Mouse (Mus musculus) ES-E14 (cell line): ENCODE data around the gene Cp. TPM values are rescaled to one million over a fixed set of nuclear protein-coding genes. Genes with fewer than 3 reads are reported as not detected.
"Not testable (repeated sequence)": the region's sequence is repeated elsewhere in the genome, so short reads cannot be mapped to it uniquely, and the experiment has no call there.

Experiments used
- DNase-seq: peaks from one replicate; pipeline ENCODE4 v3.0.0-alpha.2; 2013; ENCODE audit warnings: low read depth, low spot score
- H3K27ac ChIP-seq: 2 replicates; pipeline ENCODE4 v1.5.1; 2012; ENCODE audit warnings: low read depth, mild to moderate bottlenecking, low read length, moderate library complexity, mixed read lengths; ENCODE audit not compliant: poor library complexity, insufficient read depth, severe bottlenecking
- H3K36me3 ChIP-seq: 2 replicates; pipeline ENCODE4 v1.6.1; 2012; ENCODE audit warnings: mild to moderate bottlenecking, low read length, moderate library complexity, mixed read lengths; ENCODE audit not compliant: control insufficient read depth, poor library complexity, insufficient read depth, severe bottlenecking
- H3K4me1 ChIP-seq, 2 experiments: fragments of 150-350 bp in 1 of 2; sonication (generic) in 1 of 2; 2 replicates each; pipeline ENCODE4 v1.6.1; 2012; ENCODE audit warnings: low read length in 2 of 2, mild to moderate bottlenecking in 1 of 2, mixed read lengths in 1 of 2; ENCODE audit not compliant: control insufficient read depth in 2 of 2, insufficient read depth in 2 of 2, poor library complexity in 1 of 2
- H3K4me3 ChIP-seq, 2 experiments: fragments of 150-350 bp in 1 of 2; sonication (generic) in 1 of 2; 2 replicates each; pipeline ENCODE4 v1.5.1; 2012; ENCODE audit warnings: low read length in 2 of 2, low read depth in 1 of 2, mild to moderate bottlenecking in 1 of 2, mixed read lengths in 1 of 2; ENCODE audit not compliant: insufficient read depth in 1 of 2, poor library complexity in 1 of 2, severe bottlenecking in 1 of 2
- H3K9ac ChIP-seq: 2 replicates; pipeline ENCODE4 v1.6.1; 2012; ENCODE audit warnings: low read depth, mild to moderate bottlenecking, low read length, mixed read lengths; ENCODE audit not compliant: poor library complexity, insufficient read depth, severe bottlenecking
- H3K9me3 ChIP-seq: fragments of 150-350 bp; sonication (generic); 2 replicates; pipeline ENCODE4 v1.6.1; 2012; ENCODE audit warnings: low read depth, mild to moderate bottlenecking, low read length; ENCODE audit not compliant: control insufficient read depth, insufficient read depth
- CHD2 ChIP-seq: IDR thresholded peaks from 2 replicates; pipeline ENCODE4 v1.6.1; 2014; ENCODE audit warnings: mild to moderate bottlenecking, low read depth, low read length, inconsistent platforms
- HCFC1 ChIP-seq: IDR thresholded peaks from 2 replicates; pipeline ENCODE4 v1.6.1; 2012; ENCODE audit warnings: low read length, inconsistent platforms, borderline replicate concordance; ENCODE audit not compliant: insufficient read depth
- MAFK ChIP-seq: IDR thresholded peaks from 2 replicates; pipeline ENCODE4 v1.6.1; 2014; ENCODE audit warnings: mild to moderate bottlenecking, low read depth, low read length, inconsistent platforms; ENCODE audit not compliant: insufficient read depth
- ZC3H11A ChIP-seq: IDR thresholded peaks from 2 replicates; pipeline ENCODE4 v1.6.1; 2012; ENCODE audit warnings: low read depth, mild to moderate bottlenecking, inconsistent platforms, low read length, borderline replicate concordance
- ZNF384 ChIP-seq: IDR thresholded peaks from 2 replicates; pipeline ENCODE4 v1.6.1; 2012; ENCODE audit warnings: low read depth, low read length, inconsistent platforms
- in situ Hi-C, 2 experiments: fragments of 600-800 bp; cut with MboI; formaldehyde crosslinking; loops; one replicate each; pipeline ENCODE4 v1.15.1; 2025; ENCODE audit warnings: low sequenced_read_pairs in 2 of 2, inconsistent platforms in 1 of 2; ENCODE audit not compliant: unreplicated experiment in 2 of 2
- total RNA-seq: library from RNA; depleted of rRNA; stranded (reverse); fragments of 300-350 nt; gene quantifications from 2 replicates; pipeline ENCODE4 v1.2.3, GENCODE M21; 2012

Cp gene
- total RNA-seq, 1 experiment, result 0.31 TPM

DNA sequence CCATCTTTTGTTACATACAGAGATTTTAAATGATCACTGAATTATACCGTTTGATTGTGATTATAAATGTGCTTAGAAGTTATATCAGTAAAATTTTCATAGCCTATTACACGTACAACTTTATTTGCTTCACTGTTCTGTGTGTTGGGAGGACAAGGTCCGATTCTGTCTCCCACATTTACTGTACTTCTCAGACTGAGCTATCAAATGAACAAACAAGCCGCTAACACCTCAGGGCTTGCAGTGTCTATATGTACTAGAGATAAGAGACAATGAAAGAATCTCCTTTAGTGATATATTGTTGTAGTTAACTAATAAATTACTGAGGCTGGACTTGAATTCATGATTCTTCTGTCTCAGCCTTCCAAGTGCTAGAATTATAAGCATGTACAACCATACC lies 50.4 kb downstream of the Cp start:
- Histone ChIP-seq H3K4me1 (no peaks in the 10 kb centered on the region), H3K9me3 (no peaks in the 10 kb centered on the region), H3K36me3 (peaks cover 10% of the 10 kb centered on the region), H3K9ac (no peak overlapping the region), H3K27ac (no peak overlapping the region), H3K4me3 (no peak overlapping the region)
- in situ Hi-C loops, result no loop called here
- no peak for DNase-seq
- no peak for TF ChIP-seq HCFC1
- no peak for TF ChIP-seq CHD2
- no peak for TF ChIP-seq ZC3H11A
- TF ChIP-seq ZNF384, result no peak
- no peak for TF ChIP-seq MAFK

DNA sequence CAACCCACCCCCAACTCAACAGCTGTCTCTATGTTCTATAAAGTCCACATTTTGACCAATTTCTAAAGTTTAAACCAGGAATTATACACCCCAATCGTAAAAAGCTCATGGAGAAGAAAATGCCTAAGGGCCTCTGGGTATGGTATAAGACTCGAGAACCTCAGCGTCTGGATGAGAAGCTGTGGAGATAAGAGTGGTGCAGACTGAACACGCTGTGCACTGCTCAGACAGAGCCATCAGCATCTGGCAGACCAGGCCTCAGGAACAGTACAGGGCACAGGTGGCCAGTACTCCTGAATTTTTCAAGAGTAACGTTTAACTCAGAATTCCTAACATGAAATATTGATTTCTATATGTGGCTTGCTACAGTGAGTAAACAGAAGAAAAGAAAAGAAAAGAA lies 50.9 kb downstream of the Cp start:
- Histone ChIP-seq H3K4me1 (no peaks in the 10 kb centered on the region), H3K27ac (no peak overlapping the region), H3K36me3 (peaks cover 10% of the 10 kb centered on the region), H3K9me3 (no peaks in the 10 kb centered on the region), H3K9ac (no peak overlapping the region), H3K4me3 (no peak overlapping the region)
- in situ Hi-C loops, result no loop called here
- TF ChIP-seq ZNF384, result no peak
- no peak for TF ChIP-seq HCFC1
- TF ChIP-seq ZC3H11A, result no peak
- TF ChIP-seq MAFK, result no peak
- no peak for TF ChIP-seq CHD2
- no peak for DNase-seq

GRCm38 (mm10) chr3:20010464-20010863 lies 53.6 kb downstream of the Cp start:
- TF ChIP-seq ZNF384, result peak; percentile 58; the same call in 1 of the 2 replicates
- TF ChIP-seq CHD2, result no peak
- no peak for TF ChIP-seq HCFC1
- Histone ChIP-seq H3K27ac (no peak overlapping the region), H3K4me1 (no peaks in the 10 kb centered on the region), H3K36me3 (peaks cover 9% of the 10 kb centered on the region), H3K9ac (no peak overlapping the region), H3K4me3 (no peak overlapping the region), H3K9me3 (no peaks in the 10 kb centered on the region)
- no peak for DNase-seq
- in situ Hi-C loops, result no loop called here

DNA sequence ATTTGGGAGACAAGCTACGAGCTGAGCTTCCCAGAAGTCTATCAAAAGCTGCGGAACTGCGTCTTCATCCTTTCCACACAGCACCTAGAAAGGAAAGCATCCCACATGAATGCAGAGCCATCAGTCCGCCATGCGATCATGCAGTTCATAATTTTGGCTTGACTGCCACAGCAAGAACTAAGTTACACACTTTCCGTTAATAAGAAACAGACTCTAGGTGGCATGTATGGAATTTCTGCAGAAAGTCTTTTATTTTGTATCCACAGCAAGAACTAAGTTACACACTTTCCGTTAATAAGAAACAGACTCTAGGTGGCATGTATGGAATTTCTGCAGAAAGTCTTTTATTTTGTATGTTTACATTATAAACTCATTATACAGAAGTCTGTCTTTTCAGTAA lies 54.1 kb downstream of the Cp start:
- H3K9ac ChIP-seq, H3K4me1 ChIP-seq, H3K9me3 ChIP-seq, H3K4me3 ChIP-seq, H3K27ac ChIP-seq, in situ Hi-C loops, DNase-seq, H3K36me3 ChIP-seq: not testable (repeated sequence)

DNA sequence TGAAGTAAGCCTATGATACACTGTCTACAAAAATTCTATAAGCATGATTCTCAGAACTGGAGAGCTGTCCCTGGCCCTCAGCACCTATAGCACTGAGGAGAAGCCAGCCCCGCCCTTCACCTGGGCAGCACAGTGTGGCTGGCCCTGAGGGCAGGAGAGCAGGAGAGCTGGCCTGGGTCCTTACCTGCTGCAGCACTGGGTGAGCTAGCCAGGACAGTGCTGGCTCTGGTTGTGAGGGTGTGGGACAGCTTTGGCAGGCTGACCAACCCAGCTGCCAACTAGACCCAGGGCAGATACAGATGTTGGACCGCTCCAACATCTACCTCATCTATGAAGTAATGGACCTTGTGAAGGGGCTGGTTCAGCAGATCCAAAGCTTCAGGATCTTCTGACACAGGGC lies 57.6 kb downstream of the Cp start:
- DNase-seq, result no peak
- no peak for TF ChIP-seq ZC3H11A
- TF ChIP-seq ZNF384, result no peak
- TF ChIP-seq CHD2, result no peak
- no peak for TF ChIP-seq MAFK
- H3K9ac ChIP-seq, result no peak overlapping the region
- H3K4me3 ChIP-seq, result no peak overlapping the region
- peaks cover 10% of the 10 kb centered on the region for H3K36me3 ChIP-seq
- H3K4me1 ChIP-seq, result no peaks in the 10 kb centered on the region
- no peak overlapping the region for H3K27ac ChIP-seq
- no peaks in the 10 kb centered on the region for H3K9me3 ChIP-seq
- in situ Hi-C loops, result no loop called here
